Mouse (Mus musculus): ENCODE data around the gene Pde2a. TPM values are rescaled to one million over a fixed set of nuclear protein-coding genes. Genes with fewer than 3 reads are reported as not detected.

The Pde2a gene
- 19.7 TPM for polyA plus RNA-seq (2017; shearing (Covaris generic))

GRCm38 (mm10) chr7:101421529-101421928, at the start of gene Pde2a:
Pde2a (plus strand) TSS chr7:101421691.

DNA sequence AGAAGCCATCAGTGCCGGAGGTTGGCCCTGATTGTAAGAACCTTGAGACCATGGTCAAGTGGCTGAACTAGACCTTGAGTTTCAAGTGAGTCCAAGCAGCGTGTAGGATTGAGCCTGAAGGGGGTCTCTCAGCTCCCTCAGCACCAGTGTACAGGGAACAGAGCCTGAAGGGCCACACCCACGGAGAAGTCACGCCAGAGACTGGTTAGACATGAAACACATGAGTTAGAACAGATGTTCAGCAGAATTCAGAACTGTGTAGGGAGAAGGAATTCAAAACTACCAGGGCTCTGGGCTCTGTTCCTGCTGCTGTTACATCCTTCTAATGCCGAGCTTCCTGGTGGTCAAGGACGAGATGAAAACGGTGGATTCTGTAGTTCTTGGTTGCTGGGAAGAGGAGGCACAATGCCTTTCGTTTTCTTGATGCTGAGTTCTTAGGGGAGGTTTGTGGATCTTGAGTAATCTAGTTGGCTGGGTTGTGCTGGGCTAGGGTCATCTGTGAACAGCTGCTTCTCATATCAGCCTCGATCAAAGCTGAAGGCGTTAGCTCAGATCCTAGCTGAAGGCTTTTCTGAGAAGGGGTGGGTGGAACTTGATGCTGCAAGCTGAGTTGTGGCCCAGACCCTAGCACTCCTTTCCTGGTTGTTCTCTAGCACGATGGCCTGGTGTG, 11.1 kb upstream of the Pde2a start, which contains the start of gene Gm45837:
TSS of gene Gm45837 (plus strand) at position 620 of the 670 bp plus-strand sequence.

Other genes with a start within 250 kb of the Pde2a start
- 85.8 TPM for gene Atg16l2, start 119.4 kb upstream of the Pde2a start, polyA plus RNA-seq (2017; shearing (Covaris generic))
- gene Stard10, start 104.6 kb upstream of the Pde2a start, polyA plus RNA-seq (2017; shearing (Covaris generic)), result 9.0 TPM
- gene Arap1, start 73.6 kb upstream of the Pde2a start, polyA plus RNA-seq (2017; shearing (Covaris generic)), result 117 TPM
- 69.0 TPM for gene Gm45837, start 10.8 kb upstream of the Pde2a start, polyA plus RNA-seq (2017; shearing (Covaris generic))
- gene Art2b, start 163.9 kb downstream of the Pde2a start, polyA plus RNA-seq (2017; shearing (Covaris generic)), result 274 TPM
- 27.3 TPM for gene Clpb, start 241.9 kb downstream of the Pde2a start, polyA plus RNA-seq (2017; shearing (Covaris generic))

Data from activated CD4-positive, CD25-positive, alpha-beta regulatory T cell, adult 9 weeks (primary cell).